Mouse (Mus musculus) hindbrain, embryonic 11.5 days (tissue): ENCODE measurements around the gene Olfr539. TPM values are rescaled to one million over a fixed set of nuclear protein-coding genes. Genes with fewer than 3 reads are reported as not detected.
A peak's percentile ranks its signal among the peaks of the same experiment; 100 is the strongest.

Experiments
- ATAC-seq: fragments of 200-750 bp; cut with Nextera tagmentation; 2 replicates; pipeline ENCODE4 v1.8.0; 2017; ENCODE audit warnings: mild to moderate bottlenecking, moderate TSS enrichment, moderate library complexity; ENCODE audit not compliant: low FRiP score
- DNase-seq: peaks from one replicate; pipeline ENCODE4 v3.0.0-alpha.2; 2015; ENCODE audit warnings: low spot score
- H3K27ac ChIP-seq: fragments of 300-500 bp; sonication (generic); 2 replicates; pipeline ENCODE4 v1.5.1; 2014; ENCODE audit warnings: mild to moderate bottlenecking, low read depth, low read length
- H3K27me3 ChIP-seq: fragments of 300-500 bp; sonication (generic); 2 replicates; pipeline ENCODE4 v1.6.1; 2014; ENCODE audit warnings: mild to moderate bottlenecking, low read length, moderate library complexity, mixed read lengths; ENCODE audit not compliant: control insufficient read depth, insufficient read depth
- H3K36me3 ChIP-seq: fragments of 300-500 bp; sonication (generic); 2 replicates; pipeline ENCODE4 v1.6.1; 2014; ENCODE audit warnings: mild to moderate bottlenecking, low read length, moderate library complexity, mixed read lengths; ENCODE audit not compliant: control insufficient read depth, insufficient read depth
- H3K4me1 ChIP-seq: fragments of 300-500 bp; sonication (generic); replicated peaks from 2 replicates; pipeline ENCODE4 v1.6.1; 2014; ENCODE audit warnings: low read length, mixed read lengths; ENCODE audit not compliant: control insufficient read depth, insufficient read depth
- H3K4me2 ChIP-seq: fragments of 300-500 bp; sonication (generic); replicated peaks from 2 replicates; pipeline ENCODE4 v1.6.1; 2014; ENCODE audit warnings: mild to moderate bottlenecking, low read depth, low read length
- H3K4me3 ChIP-seq: fragments of 300-500 bp; sonication (generic); 2 replicates; pipeline ENCODE4 v1.5.1; 2014; ENCODE audit warnings: low read depth, low read length
- H3K9ac ChIP-seq: fragments of 300-500 bp; sonication (generic); 2 replicates; pipeline ENCODE4 v1.6.1; 2014; ENCODE audit warnings: low read depth, low read length
- H3K9me3 ChIP-seq: fragments of 300-500 bp; sonication (generic); 2 replicates; pipeline ENCODE4 v1.6.1; 2016; ENCODE audit warnings: low read length; ENCODE audit not compliant: control insufficient read depth
- WGBS: fragments of 180-500 bp; shearing (Covaris S2); extraction: QIAGEN DNeasy Blood & Tissue Kit; methylation state at CpG from one replicate; pipeline ENCODE4 v1.1.7; 2014; 5-methylcytosine and 5-hydroxymethylcytosine counted together
- polyA plus RNA-seq: library from polyadenylated mRNA; unstranded; fragments of >200 nt; fragmentation: Nextera tagmentation; extraction: Ambion mirVana; gene quantifications from 2 replicates; pipeline ENCODE4 v1.2.1, GENCODE M21; 2014

Gene Olfr539
- polyA plus RNA-seq, 1 experiment from 2014 or later: not detected

GRCm38 (mm10) chr7:140706348-140706747 lies 46.6 kb downstream of the Olfr539 start:
- DNase-seq (peak; percentile 2), ATAC-seq (0 out of 2 replicates have a peak, but pooled peaks have one; percentile 38)
- no peaks in the 10 kb centered on the region for H3K36me3 ChIP-seq
- H3K4me1 ChIP-seq: no peaks in the 10 kb centered on the region
- no peak overlapping the region for H3K4me2 ChIP-seq
- no peak overlapping the region for H3K4me3 ChIP-seq
- 41% methylated on average over 2 of the region's 2 CpGs for WGBS
- no peak overlapping the region for H3K9ac ChIP-seq
- H3K27ac ChIP-seq: no peak overlapping the region
- H3K9me3 ChIP-seq: no peaks in the 10 kb centered on the region
- H3K27me3 ChIP-seq: no peaks in the 10 kb centered on the region

DNA sequence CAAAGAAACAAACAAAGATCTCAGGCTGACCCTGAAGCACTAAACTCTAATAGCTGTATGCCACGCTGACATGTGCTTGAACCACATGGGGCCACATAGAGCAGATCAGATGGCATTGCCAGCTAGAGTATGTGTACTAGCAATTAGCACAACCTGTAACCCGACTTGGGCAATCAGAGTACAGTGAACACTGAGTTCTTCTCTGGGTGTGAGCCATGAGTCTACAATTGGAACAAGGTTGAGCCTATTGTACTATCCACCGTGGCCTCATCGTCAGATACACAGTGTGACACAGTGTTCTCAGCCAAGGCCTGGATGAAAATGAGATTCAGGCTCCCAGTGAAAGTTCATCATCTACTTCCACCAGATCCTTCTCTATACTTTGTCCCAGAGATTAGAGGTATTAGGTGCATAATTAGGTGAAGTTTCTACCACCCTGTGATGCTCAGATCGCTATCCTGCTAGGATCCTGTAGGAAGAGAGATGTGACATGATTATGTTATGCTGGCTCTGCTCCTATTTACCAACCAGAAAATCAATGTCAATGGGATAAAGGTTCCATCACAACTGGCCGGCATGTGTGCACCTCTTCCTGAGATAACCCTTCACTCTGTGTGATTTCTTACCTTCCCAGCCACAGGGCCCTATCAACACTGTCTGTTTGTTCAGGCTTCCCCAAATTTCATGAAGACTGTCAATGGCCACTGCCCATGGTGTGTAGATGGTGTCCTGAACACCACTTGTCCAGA lies 48.0 kb downstream of the Olfr539 start:
- Histone ChIP-seq H3K4me3 (no peak overlapping the region), H3K4me1 (no peaks in the 10 kb centered on the region), H3K36me3 (no peaks in the 10 kb centered on the region), H3K27me3 (no peaks in the 10 kb centered on the region), H3K9ac (no peak overlapping the region), H3K27ac (no peak overlapping the region), H3K9me3 (no peaks in the 10 kb centered on the region), H3K4me2 (no peak overlapping the region)
- ATAC-seq: no peak
- 84% methylated on average over 6 of the region's 6 CpGs for WGBS
- DNase-seq: no peak

GRCm38 (mm10) chr7:140717155-140718055 lies 57.7 kb downstream of the Olfr539 start:
- Histone ChIP-seq H3K4me1 (no peaks in the 10 kb centered on the region), H3K36me3 (no peaks in the 10 kb centered on the region), H3K4me2 (no peak overlapping the region), H3K4me3 (no peak overlapping the region), H3K9ac (no peak overlapping the region), H3K27me3 (no peaks in the 10 kb centered on the region), H3K27ac (no peak overlapping the region), H3K9me3 (no peaks in the 10 kb centered on the region)
- DNase-seq (no peak), ATAC-seq (no peak)
- 83% methylated on average over 7 of the region's 7 CpGs for WGBS

DNA sequence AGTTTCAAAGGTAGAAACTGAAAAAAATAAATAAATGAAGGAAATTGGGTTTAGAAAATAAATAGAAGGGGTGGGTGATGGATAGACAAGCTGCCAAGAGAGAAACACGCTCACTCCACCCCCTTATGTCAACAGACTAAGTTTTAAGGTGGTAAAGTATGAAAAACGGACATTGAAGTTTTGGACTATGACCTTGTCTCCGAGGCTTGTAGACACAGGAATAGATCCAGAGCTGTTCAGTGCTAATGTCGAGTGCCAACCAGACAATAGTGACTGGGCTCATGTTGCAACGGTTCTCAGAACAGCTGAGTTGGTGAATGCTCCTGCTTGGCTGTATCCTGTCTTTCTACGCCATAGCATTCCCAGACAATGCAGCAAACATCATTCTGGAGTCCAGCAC lies 61.4 kb downstream of the Olfr539 start:
- Histone ChIP-seq H3K9ac (no peak overlapping the region), H3K4me3 (no peak overlapping the region), H3K27me3 (no peaks in the 10 kb centered on the region), H3K36me3 (no peaks in the 10 kb centered on the region), H3K9me3 (no peaks in the 10 kb centered on the region), H3K27ac (no peak overlapping the region), H3K4me2 (no peak overlapping the region), H3K4me1 (no peaks in the 10 kb centered on the region)
- no peak for DNase-seq
- ATAC-seq: no peak
- 90% methylated on average over 6 of the region's 6 CpGs for WGBS

DNA sequence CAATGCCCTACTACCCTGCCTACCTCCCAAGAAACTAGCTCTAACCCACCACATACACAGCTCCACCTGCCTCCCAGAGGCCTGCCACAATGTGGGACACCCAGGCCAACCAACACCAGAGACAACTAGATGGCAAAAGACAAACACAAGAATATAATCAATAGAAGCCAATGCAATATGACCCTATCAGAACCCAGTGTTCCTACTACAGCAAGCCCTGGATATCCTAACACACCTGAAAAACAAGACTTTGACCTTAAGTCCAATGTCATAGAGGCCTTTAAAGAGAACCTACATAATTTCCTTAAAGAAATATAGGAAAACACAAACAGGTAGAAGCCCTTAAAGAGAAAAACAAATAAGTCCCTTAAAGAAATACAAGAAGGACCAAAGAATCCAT lies 65.8 kb downstream of the Olfr539 start:
- Histone ChIP-seq H3K4me2 (no peak overlapping the region), H3K4me3 (no peak overlapping the region), H3K27me3 (no peaks in the 10 kb centered on the region), H3K4me1 (no peaks in the 10 kb centered on the region), H3K9ac (no peak overlapping the region), H3K36me3 (no peaks in the 10 kb centered on the region), H3K27ac (no peak overlapping the region), H3K9me3 (no peaks in the 10 kb centered on the region)
- ATAC-seq (no peak), DNase-seq (no peak)

Other genes with a start within 250 kb of the Olfr539 start
- not detected in 2 replicates for gene Olfr532, start 238.3 kb upstream of the Olfr539 start, polyA plus RNA-seq
- gene Olfr533, start 196.6 kb upstream of the Olfr539 start, polyA plus RNA-seq: not detected in 2 replicates
- gene Olfr535, start 175.7 kb upstream of the Olfr539 start, polyA plus RNA-seq: not detected in 2 replicates
- not detected in 2 replicates for gene Olfr536, start 152.5 kb upstream of the Olfr539 start, polyA plus RNA-seq
- not detected in 2 replicates for gene Olfr538, start 92.0 kb upstream of the Olfr539 start, polyA plus RNA-seq
- not detected in 2 replicates for gene Olfr46, start 58.7 kb upstream of the Olfr539 start, polyA plus RNA-seq
- gene Olfr61, start 31.0 kb upstream of the Olfr539 start, polyA plus RNA-seq: not detected in 2 replicates
- gene Olfr53, start 13.5 kb upstream of the Olfr539 start, polyA plus RNA-seq: not detected in 2 replicates
- gene Olfr45, start 22.0 kb downstream of the Olfr539 start, polyA plus RNA-seq: not detected in 2 replicates
- not detected in 2 replicates for gene Olfr541, start 37.3 kb downstream of the Olfr539 start, polyA plus RNA-seq
- not detected in 2 replicates for gene Cyp2e1, start 103.8 kb downstream of the Olfr539 start, polyA plus RNA-seq
- gene Syce1, start 127.9 kb downstream of the Olfr539 start, polyA plus RNA-seq: 0.45 TPM in 1 of 2 replicates, not detected in the other
- 6.4 and 8.1 TPM in 2 replicates for gene Zfp941, start 162.2 kb downstream of the Olfr539 start, polyA plus RNA-seq
- 0.25 TPM in 1 of 2 replicates, not detected in the other for gene Urah, start 175.1 kb downstream of the Olfr539 start, polyA plus RNA-seq
- not detected in 2 replicates for gene Scgb1c1, start 185.6 kb downstream of the Olfr539 start, polyA plus RNA-seq
- gene Odf3, start 187.9 kb downstream of the Olfr539 start, polyA plus RNA-seq: not detected in 2 replicates
- not detected in 2 replicates for gene Gm45785, start 196.4 kb downstream of the Olfr539 start, polyA plus RNA-seq
- 74.6 and 74.8 TPM in 2 replicates for gene Ric8a, start 197.0 kb downstream of the Olfr539 start, polyA plus RNA-seq
- 24.2 and 28.9 TPM in 2 replicates for gene Bet1l, start 197.6 kb downstream of the Olfr539 start, polyA plus RNA-seq
- gene Psmd13, start 222.0 kb downstream of the Olfr539 start, polyA plus RNA-seq: 182 and 243 TPM in 2 replicates
- gene Sirt3, start 222.4 kb downstream of the Olfr539 start, polyA plus RNA-seq: 21.6 and 23.3 TPM in 2 replicates
- gene Cox8b, start 240.5 kb downstream of the Olfr539 start, polyA plus RNA-seq: 0.86 TPM in 1 of 2 replicates, not detected in the other